Mouse (Mus musculus): ENCODE results near the gene Sesn3.

GRCm38 (mm10) chr9:14242308-14242707 lies 32.6 kb upstream of the Sesn3 start:
- no peak for TF ChIP-seq POLR2A (IDR thresholded peaks at IDR 0.05; ENCODE audit: extremely low read depth, insufficient read depth, low read length)
- TF ChIP-seq CTCF (IDR thresholded peaks at IDR 0.05; ENCODE audit: extremely low read depth, insufficient read depth, low read length) = no peak

Measured in cortical plate, adult 2 months (tissue).